Mouse (Mus musculus) C2C12 (cell line): ENCODE data around the gene Vmo1. TPM values are rescaled to one million over a fixed set of nuclear protein-coding genes. Genes with fewer than 3 reads are reported as not detected.

ENCODE experiments used
- H3K27me3 ChIP-seq: one replicate; pipeline ENCODE4 v1.6.1; 2011; ENCODE audit not compliant: control insufficient read depth, insufficient read depth, insufficient read length
- H3K36me3 ChIP-seq: one replicate; pipeline ENCODE4 v1.6.1; 2011; ENCODE audit not compliant: control insufficient read depth, insufficient read depth
- H3K4me3 ChIP-seq: one replicate; pipeline ENCODE4 v1.5.1; 2011; ENCODE audit warnings: mild to moderate bottlenecking, control low read depth; ENCODE audit not compliant: poor library complexity, insufficient read depth, severe bottlenecking
- H3K79me2 ChIP-seq: one replicate; pipeline ENCODE4 v1.6.1; 2011; ENCODE audit not compliant: control insufficient read depth, insufficient read depth
- H3K79me3 ChIP-seq: one replicate; pipeline ENCODE4 v1.6.1; 2011; ENCODE audit warnings: low read depth, control low read depth
- H3ac ChIP-seq: one replicate; pipeline ENCODE3; 2011; ENCODE audit warnings: low read depth; ENCODE audit not compliant: control insufficient read depth, insufficient read length
- CEBPB ChIP-seq: IDR thresholded peaks from one replicate; pipeline ENCODE4 v1.6.1; 2011; ENCODE audit warnings: low read depth, mild to moderate bottlenecking, control low read depth, moderate library complexity
- CTCF ChIP-seq: IDR thresholded peaks from one replicate; pipeline ENCODE4 v1.5.1; 2011; ENCODE audit not compliant: control insufficient read depth, insufficient read depth, insufficient read length
- FOSL1 ChIP-seq: IDR thresholded peaks from one replicate; pipeline ENCODE4 v1.8.0; 2011; ENCODE audit warnings: mild to moderate bottlenecking, low read length; ENCODE audit not compliant: poor library complexity, insufficient read depth, severe bottlenecking
- MAX ChIP-seq: IDR thresholded peaks from one replicate; pipeline ENCODE4 v1.6.1; 2011; ENCODE audit warnings: mild to moderate bottlenecking, control low read depth
- MYOD1 ChIP-seq: IDR thresholded peaks from one replicate; pipeline ENCODE4 v1.6.1; 2011; ENCODE audit warnings: low read depth; ENCODE audit not compliant: control insufficient read depth, insufficient read length
- MYOG ChIP-seq: IDR thresholded peaks from one replicate; pipeline ENCODE4 v1.6.1; 2011; ENCODE audit not compliant: control insufficient read depth, insufficient read length; ENCODE audit errors: extremely low read depth
- USF1 ChIP-seq: IDR thresholded peaks from one replicate; pipeline ENCODE4 v1.6.1; 2011; ENCODE audit warnings: low read depth, mild to moderate bottlenecking, control low read depth, moderate library complexity
- polyA plus RNA-seq: library from polyadenylated mRNA; unstranded; fragments of >200 nt; fragmentation: generic; extraction: Trizol; gene quantifications from one replicate; pipeline ENCODE4 v1.2.1, GENCODE M21; 2012; ENCODE audit warnings: missing spikeins

Gene Vmo1
- polyA plus RNA-seq, 1 experiment: not detected

GRCm38 (mm10) chr11:70506385-70506784 lies 8.0 kb downstream of the Vmo1 start:
- no peaks in the 10 kb centered on the region for H3K79me2 ChIP-seq
- peaks cover 36% of the 10 kb centered on the region for H3K27me3 ChIP-seq
- H3K36me3 ChIP-seq: no peaks in the 10 kb centered on the region
- H3K4me3 ChIP-seq: no peak overlapping the region
- H3K79me3 ChIP-seq: no peaks in the 10 kb centered on the region
- TF ChIP-seq MYOG (no peak), CTCF (peak; percentile 44), CEBPB (no peak), MAX (peak; percentile 50), USF1 (no peak), MYOD1 (no peak)
- no peak overlapping the region for H3ac ChIP-seq

- H3K79me3 ChIP-seq: no peaks in the 10 kb centered on the region
- TF ChIP-seq MYOD1 (no peak), USF1 (no peak), MYOG (no peak), CTCF (no peak), CEBPB (no peak), FOSL1 (no peak), MAX (no peak)
- peaks cover 28% of the 10 kb centered on the region for H3K27me3 ChIP-seq
- no peaks in the 10 kb centered on the region for H3K79me2 ChIP-seq
- H3K4me3 ChIP-seq: no peak within 1 kb of the TSS
- H3K36me3 ChIP-seq: no peaks in the 10 kb centered on the region
- H3ac ChIP-seq: no peak within 1 kb of the TSS
These were observed 9.4 kb downstream of the Vmo1 start, which contains the start of gene Tm4sf5 for GRCm38 (mm10) chr11:70504970-70505369. TSS of gene Tm4sf5 (plus strand) at chr11:70505244.

GRCm38 (mm10) chr11:70502018-70502417 lies 12.4 kb downstream of the Vmo1 start:
- no peak overlapping the region for H3K4me3 ChIP-seq
- no peak for TF ChIP-seq MYOD1
- TF ChIP-seq MAX: no peak
- no peak for TF ChIP-seq CTCF
- no peak for TF ChIP-seq CEBPB
- no peak for TF ChIP-seq USF1
- no peak for TF ChIP-seq FOSL1
- TF ChIP-seq MYOG: no peak
- no peaks in the 10 kb centered on the region for H3K36me3 ChIP-seq
- H3K27me3 ChIP-seq: peaks cover 5% of the 10 kb centered on the region
- no peaks in the 10 kb centered on the region for H3K79me3 ChIP-seq
- H3ac ChIP-seq: no peak overlapping the region
- no peaks in the 10 kb centered on the region for H3K79me2 ChIP-seq

- Histone ChIP-seq H3ac (no peak overlapping the region), H3K79me2 (no peaks in the 10 kb centered on the region), H3K4me3 (no peak overlapping the region), H3K36me3 (no peaks in the 10 kb centered on the region), H3K79me3 (no peaks in the 10 kb centered on the region), H3K27me3 (peaks cover 2% of the 10 kb centered on the region)
- no peak for TF ChIP-seq CEBPB
- TF ChIP-seq MYOG: no peak
- no peak for TF ChIP-seq FOSL1
- TF ChIP-seq CTCF: no peak
- no peak for TF ChIP-seq USF1
- TF ChIP-seq MAX: no peak
These were observed 14.0 kb downstream of the Vmo1 start for GRCm38 (mm10) chr11:70500476-70500812.

GRCm38 (mm10) chr11:70499566-70500475 lies 14.6 kb downstream of the Vmo1 start:
- no peak for TF ChIP-seq MYOG
- no peak for TF ChIP-seq CEBPB
- no peak for TF ChIP-seq MYOD1
- no peak for TF ChIP-seq USF1
- no peak for TF ChIP-seq MAX
- no peak for TF ChIP-seq CTCF
- no peak for TF ChIP-seq FOSL1
- H3ac ChIP-seq: no peak overlapping the region
- no peak overlapping the region for H3K4me3 ChIP-seq
- no peaks in the 10 kb centered on the region for H3K79me3 ChIP-seq
- H3K27me3 ChIP-seq: no peaks in the 10 kb centered on the region
- no peaks in the 10 kb centered on the region for H3K79me2 ChIP-seq
- H3K36me3 ChIP-seq: no peaks in the 10 kb centered on the region
